Mouse (Mus musculus) ES-E14 (cell line): Measurements from ENCODE around the gene Ergic2. TPM values are rescaled to one million over a fixed set of nuclear protein-coding genes. Genes with fewer than 3 reads are reported as not detected.
"Not testable (repeated sequence)": the region's sequence is repeated elsewhere in the genome, so short reads cannot be mapped to it uniquely, and the experiment has no call there.

ENCODE experiments used
- DNase-seq: peaks from one replicate; pipeline ENCODE4 v3.0.0-alpha.2; 2013; ENCODE audit warnings: low read depth, low spot score
- H3K27ac ChIP-seq: 2 replicates; pipeline ENCODE4 v1.5.1; 2012; ENCODE audit warnings: low read depth, mild to moderate bottlenecking, low read length, moderate library complexity, mixed read lengths; ENCODE audit not compliant: poor library complexity, insufficient read depth, severe bottlenecking
- H3K36me3 ChIP-seq: 2 replicates; pipeline ENCODE4 v1.6.1; 2012; ENCODE audit warnings: mild to moderate bottlenecking, low read length, moderate library complexity, mixed read lengths; ENCODE audit not compliant: control insufficient read depth, poor library complexity, insufficient read depth, severe bottlenecking
- H3K4me1 ChIP-seq, 2 experiments: fragments of 150-350 bp in 1 of 2; sonication (generic) in 1 of 2; 2 replicates each; pipeline ENCODE4 v1.6.1; 2012; ENCODE audit warnings: low read length in 2 of 2, mild to moderate bottlenecking in 1 of 2, mixed read lengths in 1 of 2; ENCODE audit not compliant: control insufficient read depth in 2 of 2, insufficient read depth in 2 of 2, poor library complexity in 1 of 2
- H3K4me3 ChIP-seq, 2 experiments: fragments of 150-350 bp in 1 of 2; sonication (generic) in 1 of 2; 2 replicates each; pipeline ENCODE4 v1.5.1; 2012; ENCODE audit warnings: low read length in 2 of 2, low read depth in 1 of 2, mild to moderate bottlenecking in 1 of 2, mixed read lengths in 1 of 2; ENCODE audit not compliant: insufficient read depth in 1 of 2, poor library complexity in 1 of 2, severe bottlenecking in 1 of 2
- H3K9ac ChIP-seq: 2 replicates; pipeline ENCODE4 v1.6.1; 2012; ENCODE audit warnings: low read depth, mild to moderate bottlenecking, low read length, mixed read lengths; ENCODE audit not compliant: poor library complexity, insufficient read depth, severe bottlenecking
- H3K9me3 ChIP-seq: fragments of 150-350 bp; sonication (generic); 2 replicates; pipeline ENCODE4 v1.6.1; 2012; ENCODE audit warnings: low read depth, mild to moderate bottlenecking, low read length; ENCODE audit not compliant: control insufficient read depth, insufficient read depth
- CHD2 ChIP-seq: IDR thresholded peaks from 2 replicates; pipeline ENCODE4 v1.6.1; 2014; ENCODE audit warnings: mild to moderate bottlenecking, low read depth, low read length, inconsistent platforms
- HCFC1 ChIP-seq: IDR thresholded peaks from 2 replicates; pipeline ENCODE4 v1.6.1; 2012; ENCODE audit warnings: low read length, inconsistent platforms, borderline replicate concordance; ENCODE audit not compliant: insufficient read depth
- MAFK ChIP-seq: IDR thresholded peaks from 2 replicates; pipeline ENCODE4 v1.6.1; 2014; ENCODE audit warnings: mild to moderate bottlenecking, low read depth, low read length, inconsistent platforms; ENCODE audit not compliant: insufficient read depth
- ZC3H11A ChIP-seq: IDR thresholded peaks from 2 replicates; pipeline ENCODE4 v1.6.1; 2012; ENCODE audit warnings: low read depth, mild to moderate bottlenecking, inconsistent platforms, low read length, borderline replicate concordance
- ZNF384 ChIP-seq: IDR thresholded peaks from 2 replicates; pipeline ENCODE4 v1.6.1; 2012; ENCODE audit warnings: low read depth, low read length, inconsistent platforms
- in situ Hi-C, 2 experiments: fragments of 600-800 bp; cut with MboI; formaldehyde crosslinking; loops; one replicate each; pipeline ENCODE4 v1.15.1; 2025; ENCODE audit warnings: low sequenced_read_pairs in 2 of 2, inconsistent platforms in 1 of 2; ENCODE audit not compliant: unreplicated experiment in 2 of 2
- total RNA-seq: library from RNA; depleted of rRNA; stranded (reverse); fragments of 300-350 nt; gene quantifications from 2 replicates; pipeline ENCODE4 v1.2.3, GENCODE M21; 2012

Gene Ergic2
- total RNA-seq, 1 experiment: 197 TPM

GRCm38 (mm10) chr6:148172904-148173303 is 39.3 kb downstream of the Ergic2 start:
- Histone ChIP-seq H3K9ac (no peak overlapping the region), H3K9me3 (no peaks in the 10 kb centered on the region), H3K4me1 (no peaks in the 10 kb centered on the region), H3K4me3 (no peak overlapping the region), H3K36me3 (no peaks in the 10 kb centered on the region), H3K27ac (no peak overlapping the region)
- no peak for DNase-seq
- no peak for TF ChIP-seq CHD2
- in situ Hi-C loops: no loop called here

DNA sequence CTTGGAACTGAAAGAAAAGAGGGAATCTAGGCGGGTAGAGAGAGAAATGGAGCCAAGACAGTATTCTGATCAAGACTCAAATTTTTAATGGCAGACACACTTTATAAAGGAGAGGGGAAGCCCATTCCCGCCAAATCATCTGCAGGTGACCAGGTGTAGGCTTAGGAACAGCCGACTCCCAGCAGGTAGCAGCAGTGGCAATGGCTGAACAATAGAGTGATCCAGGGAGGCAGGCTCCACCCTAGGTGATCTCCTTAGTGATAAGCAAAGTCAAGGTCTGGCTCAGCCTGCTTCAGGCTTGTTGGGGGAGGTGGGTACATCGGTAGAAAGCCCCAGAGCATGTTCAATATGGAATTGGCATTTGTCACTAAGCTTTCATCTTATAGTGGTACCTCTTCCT is 59.9 kb downstream of the Ergic2 start:
- in situ Hi-C loops, H3K36me3 ChIP-seq, H3K9me3 ChIP-seq, H3K9ac ChIP-seq, H3K4me1 ChIP-seq, DNase-seq, H3K27ac ChIP-seq, H3K4me3 ChIP-seq: not testable (repeated sequence)

GRCm38 (mm10) chr6:148142421-148142820 is 69.8 kb downstream of the Ergic2 start:
- no peak overlapping the region for H3K9ac ChIP-seq
- H3K4me3 ChIP-seq: no peak overlapping the region
- H3K4me1 ChIP-seq: no peaks in the 10 kb centered on the region
- no peaks in the 10 kb centered on the region for H3K9me3 ChIP-seq
- no peaks in the 10 kb centered on the region for H3K36me3 ChIP-seq
- DNase-seq: no peak
- in situ Hi-C loops: no loop called here
- no peak for TF ChIP-seq CHD2
- no peak overlapping the region for H3K27ac ChIP-seq

DNA sequence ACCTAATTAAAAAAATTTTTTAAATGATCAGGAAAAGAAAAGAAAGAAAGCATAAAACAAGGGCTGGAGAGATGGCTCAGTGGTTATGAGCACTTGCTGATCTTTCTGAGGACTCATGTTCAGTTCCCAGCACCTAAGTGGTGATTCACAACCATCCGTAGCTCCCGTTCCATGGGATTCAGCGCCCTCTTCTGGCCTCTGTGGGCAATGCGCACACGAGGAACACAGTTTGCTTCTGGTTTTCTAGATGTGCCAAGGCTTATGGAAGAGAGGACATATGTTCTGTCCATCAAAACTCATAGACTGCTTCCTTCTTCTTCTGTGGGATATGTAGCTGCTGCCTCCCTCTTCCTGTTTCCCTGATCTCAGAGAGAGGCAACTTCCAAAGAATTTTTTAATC is 70.3 kb downstream of the Ergic2 start:
- TF ChIP-seq ZC3H11A (no peak), CHD2 (no peak), ZNF384 (no peak)
- Histone ChIP-seq H3K9ac (no peak overlapping the region), H3K4me1 (no peaks in the 10 kb centered on the region), H3K27ac (no peak overlapping the region), H3K4me3 (no peak overlapping the region), H3K9me3 (no peaks in the 10 kb centered on the region), H3K36me3 (no peaks in the 10 kb centered on the region)
- in situ Hi-C loops: no loop called here
- DNase-seq: no peak

- in situ Hi-C loops: no loop called here
- Histone ChIP-seq H3K4me3 (no peak overlapping the region), H3K9ac (no peak overlapping the region), H3K4me1 (no peaks in the 10 kb centered on the region), H3K27ac (no peak overlapping the region), H3K9me3 (no peaks in the 10 kb centered on the region), H3K36me3 (no peaks in the 10 kb centered on the region)
- no peak for DNase-seq
- TF ChIP-seq HCFC1 (no peak), ZNF384 (no peak), CHD2 (no peak), ZC3H11A (no peak), MAFK (no peak)
Measured at GRCm38 (mm10) chr6:148139288-148139995, 72.7 kb downstream of the Ergic2 start.
